Mouse (Mus musculus) MEL (cell line): ENCODE data around the gene Cbx5.

Experiments
- CHD2 ChIP-seq: IDR thresholded peaks from 2 replicates; pipeline ENCODE4 v1.6.1; 2011; ENCODE audit warnings: low read length, improper control_type of control experiment
- CTCF ChIP-seq, 3 experiments: IDR thresholded peaks in 2 of 3; conservative IDR thresholded peaks in 1 of 3; 2 replicates each; pipeline ENCODE4 v1.5.1; 2011 to 2012; ENCODE audit warnings: low read length in 3 of 3, low read depth in 2 of 3, mild to moderate bottlenecking in 2 of 3, improper control_type of control experiment in 1 of 3, inconsistent platforms in 1 of 3, mixed read lengths in 1 of 3, moderate library complexity in 1 of 3; ENCODE audit not compliant: control insufficient read depth in 1 of 3, insufficient read depth in 1 of 3, poor library complexity in 1 of 3, severe bottlenecking in 1 of 3
- EP300 ChIP-seq, 2 experiments: IDR thresholded peaks; 2 replicates each; pipeline ENCODE4 v1.6.1; 2011; ENCODE audit warnings: improper control_type of control experiment in 2 of 2, low read length in 2 of 2, low read depth in 1 of 2, mild to moderate bottlenecking in 1 of 2
- GABPA ChIP-seq: IDR thresholded peaks from 2 replicates; pipeline ENCODE4 v1.6.1; 2012; ENCODE audit warnings: low read depth, mild to moderate bottlenecking, inconsistent platforms, low read length, improper control_type of control experiment, moderate library complexity
- KAT2A ChIP-seq: conservative IDR thresholded peaks from 2 replicates; pipeline ENCODE4 v1.6.1; 2012; ENCODE audit warnings: low read depth, low read length, improper control_type of control experiment, inconsistent platforms
- MXI1 ChIP-seq: IDR thresholded peaks from 2 replicates; pipeline ENCODE4 v1.6.1; 2011; ENCODE audit warnings: mild to moderate bottlenecking, low read depth, low read length, improper control_type of control experiment
- POLR2AphosphoS2 ChIP-seq: IDR thresholded peaks from 2 replicates; pipeline ENCODE4 v1.6.1; 2011; ENCODE audit warnings: low read length, improper control_type of control experiment
- SMC3 ChIP-seq: IDR thresholded peaks from 2 replicates; pipeline ENCODE4 v1.6.1; 2011; ENCODE audit warnings: low read depth, low read length, improper control_type of control experiment
- USF2 ChIP-seq, 2 experiments: IDR thresholded peaks; 2 replicates each; pipeline ENCODE4 v1.6.1; 2011 to 2012; ENCODE audit warnings: improper control_type of control experiment in 2 of 2, low read length in 2 of 2, borderline replicate concordance in 1 of 2, inconsistent platforms in 1 of 2, low read depth in 1 of 2, mild to moderate bottlenecking in 1 of 2; ENCODE audit not compliant: insufficient read depth in 1 of 2

DNA sequence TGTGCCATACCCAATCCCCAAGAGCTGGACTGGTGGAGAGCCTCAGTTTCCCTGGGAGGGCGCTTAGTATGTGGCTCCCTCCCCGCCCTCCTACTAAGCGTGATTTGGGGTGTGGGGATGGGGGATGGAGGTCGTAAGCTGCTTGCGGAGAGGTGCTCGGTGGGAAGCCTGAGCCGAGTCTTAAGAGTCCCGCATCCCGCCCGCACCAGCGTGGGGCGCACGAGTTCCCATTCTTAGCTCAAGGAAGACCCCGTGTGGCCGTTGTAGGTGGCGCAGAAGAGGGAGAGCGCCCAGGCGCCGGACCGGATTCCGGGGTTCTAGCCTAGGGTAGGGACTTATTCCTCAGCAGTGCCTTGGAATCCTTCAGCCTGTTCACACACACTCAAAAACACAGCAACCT, 56.5 kb downstream of the Cbx5 start:
- peak; percentile 60 for TF ChIP-seq SMC3
- TF ChIP-seq CTCF (IDR thresholded peaks at IDR 0.05 in 2 of 3, conservative IDR thresholded peaks at IDR 0.05 in 1 of 3; ENCODE audit: control insufficient read depth in 1 of 3, insufficient read depth in 1 of 3, low read depth in 2 of 3, low read length in 3 of 3, poor library complexity in 1 of 3, severe bottlenecking in 1 of 3): peak; percentile 35 to 85 (median 80)
- TF ChIP-seq CHD2: no peak
- TF ChIP-seq EP300 (IDR thresholded peaks at IDR 0.05; ENCODE audit: low read depth in 1 of 2, low read length in 2 of 2): no peak
- no peak for TF ChIP-seq USF2 (IDR thresholded peaks at IDR 0.05; ENCODE audit: borderline replicate concordance in 1 of 2, insufficient read depth in 1 of 2, low read depth in 1 of 2, low read length in 2 of 2)
- no peak for TF ChIP-seq POLR2AphosphoS2
- no peak for TF ChIP-seq MXI1
- no peak for TF ChIP-seq KAT2A
- TF ChIP-seq GABPA: no peak
